Mouse (Mus musculus) granulocyte monocyte progenitor cell, adult 5-6 weeks (primary cell): ENCODE data around the gene Ubfd1. TPM values are rescaled to one million over a fixed set of nuclear protein-coding genes. Genes with fewer than 3 reads are reported as not detected.

Experiments used
- ATAC-seq: replicated peaks from 2 replicates; pipeline ENCODE4 v1.8.0; 2016; ENCODE audit warnings: mild to moderate bottlenecking, moderate TSS enrichment, inconsistent platforms; ENCODE audit not compliant: poor library complexity, severe bottlenecking
- total RNA-seq, 2 experiments: library from RNA; stranded (forward) in 1 of 2; stranded (reverse) in 1 of 2; fragments of 200-712, 200-1000 nt in 1 of 2; fragments of >200 nt in 1 of 2; fragmentation: Nextera tagmentation in 1 of 2; gene quantifications; 2 replicates each; pipeline ENCODE4 v1.2.3; 2014 to 2017

Ubfd1 gene
- total RNA-seq (2014; fragmentation: Nextera tagmentation) (40.0 and 41.5 TPM in 2 replicates), total RNA-seq (2017) (35.7 and 36.5 TPM in 2 replicates)

DNA sequence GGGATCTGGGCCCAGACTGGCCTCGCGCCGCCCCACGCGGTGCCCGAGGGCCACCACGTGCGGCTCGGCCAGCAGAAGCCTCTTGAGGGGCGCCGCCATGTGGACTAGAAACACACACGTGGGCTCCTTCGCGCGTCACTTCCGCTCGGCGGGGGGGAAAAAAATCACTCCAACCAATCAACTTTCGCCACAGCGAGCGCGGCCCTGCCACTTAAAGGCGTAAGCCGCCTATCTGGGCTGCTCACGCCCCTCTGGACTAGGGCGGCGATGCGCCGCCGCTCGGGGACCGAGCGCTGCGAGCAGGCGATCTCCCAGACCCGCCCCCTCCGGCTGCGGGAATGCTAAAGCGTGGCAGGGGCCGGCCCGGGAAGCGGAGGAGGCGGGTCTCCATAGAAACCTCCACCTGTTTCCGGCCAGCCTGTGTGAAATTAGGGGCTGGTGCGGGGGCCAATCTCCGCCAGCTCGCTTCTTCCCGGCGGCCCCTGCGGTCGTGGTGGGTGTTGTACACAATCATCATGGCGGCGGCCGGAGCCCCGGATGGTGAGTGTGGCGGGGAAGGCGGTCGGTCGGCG, at the start of gene Ubfd1, which contains the start of gene Ears2:
Ubfd1 (plus strand) TSS at position 231 of the 572 bp plus-strand sequence.
Ears2 (minus strand) TSS at position 319 of the 572 bp plus-strand sequence.
- ATAC-seq = peak; percentile 84

DNA sequence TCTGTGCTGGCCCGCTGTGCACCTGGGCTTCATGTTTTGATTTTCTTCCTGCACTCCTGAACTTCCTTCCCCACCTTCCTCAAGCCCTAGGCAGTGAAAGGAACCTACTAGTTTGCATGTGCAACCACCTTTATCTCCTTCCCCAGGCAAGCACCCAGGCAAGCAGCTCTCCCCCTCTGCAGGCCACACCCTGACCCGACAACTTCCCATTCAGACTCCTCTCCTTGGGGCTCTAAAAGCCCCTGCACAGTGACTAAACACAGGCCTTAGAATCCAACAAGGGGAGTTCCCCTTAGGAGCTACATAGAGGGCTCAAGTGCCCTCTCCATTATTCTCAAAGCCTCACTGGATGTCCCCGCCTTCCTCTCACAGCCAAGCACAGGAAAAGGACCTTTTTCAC, 48.7 kb upstream of the Ubfd1 start:
- ATAC-seq = peak; percentile 54

DNA sequence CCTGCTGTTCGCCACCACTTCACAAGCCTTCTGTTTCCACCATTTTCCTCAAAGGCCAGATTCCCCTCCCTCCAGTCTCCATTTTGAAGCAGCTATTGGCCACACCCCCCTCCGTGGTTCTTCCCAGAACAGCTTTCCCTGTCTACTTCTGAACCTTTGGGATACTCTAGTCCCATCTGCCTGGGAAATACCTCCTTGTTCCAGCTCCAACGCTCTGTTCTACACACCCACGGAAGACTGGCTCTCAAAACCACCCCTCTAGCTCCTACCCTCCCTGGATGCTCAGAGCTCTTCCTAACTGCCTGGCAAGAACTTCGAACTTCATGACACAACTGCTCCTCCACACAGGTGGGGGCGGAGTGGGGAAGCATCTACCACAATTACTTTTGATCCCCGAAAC, 48.0 kb upstream of the Ubfd1 start:
- ATAC-seq = no peak

DNA sequence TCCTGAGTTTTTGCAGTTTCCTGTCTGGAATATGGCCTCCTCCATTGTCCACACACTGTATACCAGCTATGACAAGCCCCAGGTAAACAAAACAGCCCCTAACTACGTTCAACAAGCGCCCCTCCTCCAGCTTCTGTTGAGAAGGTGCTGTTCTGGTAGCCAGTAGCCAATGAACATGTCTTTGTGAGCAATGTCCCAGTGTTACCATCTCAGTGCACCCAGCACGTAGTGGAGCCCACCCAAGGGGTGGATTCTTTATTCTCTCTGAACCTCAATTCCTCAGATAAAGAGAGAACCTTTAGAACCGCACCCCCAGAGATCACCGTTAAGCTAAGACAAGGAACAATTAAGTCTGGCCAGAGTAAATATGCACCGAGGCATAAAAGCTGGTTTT, 46.7 kb upstream of the Ubfd1 start:
- no peak for ATAC-seq

DNA sequence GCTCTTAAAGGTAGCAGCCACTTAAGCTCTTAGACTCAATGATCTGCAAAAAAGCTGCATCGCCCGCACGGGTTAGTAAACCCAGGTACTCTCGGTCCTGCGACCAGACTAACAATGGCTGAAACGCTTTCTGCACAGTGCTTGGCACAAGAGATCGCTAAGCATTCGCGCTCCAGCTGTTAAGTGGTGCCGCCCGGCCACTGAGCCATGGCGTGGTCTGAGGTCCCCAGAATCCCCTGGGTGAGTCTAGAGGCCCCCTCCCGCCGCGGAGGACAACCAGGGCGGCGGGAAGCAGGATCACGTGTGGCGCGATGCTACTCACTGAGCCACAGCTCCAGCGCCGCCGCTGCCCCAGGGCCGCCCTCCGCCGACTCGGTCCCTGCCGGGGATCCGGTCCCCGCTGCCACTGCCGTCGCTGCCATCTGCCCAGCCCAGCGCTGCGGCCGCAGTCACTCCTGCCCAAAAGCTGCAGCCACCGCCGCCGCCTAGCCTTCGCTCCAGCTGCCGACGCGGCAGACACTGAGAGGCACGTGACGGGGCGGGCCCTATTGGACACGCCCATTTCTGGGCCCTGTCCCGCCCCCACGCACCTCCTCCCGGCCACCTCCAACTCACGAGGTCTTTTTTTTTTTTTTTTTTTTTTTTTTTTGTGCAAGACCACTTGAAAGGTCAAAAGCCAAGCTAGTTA, 46.2 kb upstream of the Ubfd1 start, which contains the start of gene Gga2:
Gga2 (minus strand) TSS at position 556 of the 688 bp plus-strand sequence.
- ATAC-seq = peak; percentile 91

DNA sequence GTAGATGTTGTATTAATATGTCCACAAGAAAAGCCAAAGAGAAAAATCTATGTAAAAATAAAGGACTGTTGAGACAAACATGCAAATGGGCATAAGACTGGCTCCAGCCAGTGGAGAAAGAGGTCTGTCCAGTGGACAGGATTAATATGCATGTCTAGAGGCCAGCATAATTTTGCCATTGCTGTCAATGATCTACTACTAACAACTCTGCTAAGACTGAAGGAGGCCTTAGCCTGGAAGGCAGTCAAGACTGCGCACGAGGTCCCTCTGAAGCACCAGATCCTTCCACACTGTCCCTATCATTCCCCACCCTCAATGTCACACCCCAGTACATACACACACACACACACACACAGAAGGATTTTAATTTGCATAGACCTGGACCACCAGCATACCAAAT, 44.8 kb upstream of the Ubfd1 start:
- ATAC-seq = no peak

DNA sequence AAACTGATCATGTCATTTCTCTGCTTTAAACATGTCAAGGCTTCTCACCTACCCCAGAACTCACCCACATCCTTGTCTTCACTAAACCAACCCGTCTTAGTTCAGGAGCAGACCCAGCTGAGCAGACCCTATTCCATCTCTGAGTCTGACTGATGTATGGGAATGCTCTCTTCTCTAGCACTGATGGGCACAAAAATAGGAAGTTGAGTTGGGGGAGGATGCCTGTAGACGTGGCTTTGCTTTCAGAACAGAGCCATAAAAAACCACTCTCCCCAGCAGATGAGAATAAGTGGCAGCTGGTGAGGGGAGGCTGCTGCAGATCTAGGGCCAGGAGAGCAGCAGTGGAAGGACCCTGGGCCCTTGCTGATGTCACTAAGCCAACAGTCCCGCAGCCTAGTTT, 33.6 kb upstream of the Ubfd1 start:
- peak; percentile 54 for ATAC-seq

DNA sequence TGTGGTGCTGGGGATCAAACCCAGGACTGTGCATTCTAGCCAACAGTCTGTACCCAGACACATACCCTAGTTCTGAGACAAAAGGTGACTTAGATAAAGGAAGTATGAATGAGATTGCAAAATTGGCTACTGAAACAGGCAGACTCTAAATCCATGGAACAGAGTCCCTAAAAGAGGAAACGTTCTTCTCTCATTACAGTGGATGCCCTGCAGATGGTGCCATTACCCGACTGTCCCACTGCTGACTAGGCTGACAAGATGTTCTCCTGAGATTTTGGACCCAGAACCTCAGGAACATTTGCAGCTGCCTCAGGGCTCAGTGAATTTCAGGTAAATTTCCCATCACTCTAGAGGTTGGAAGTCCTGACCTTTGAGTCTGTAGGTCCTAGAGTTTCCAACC, 32.6 kb upstream of the Ubfd1 start:
- peak; percentile 94 for ATAC-seq

DNA sequence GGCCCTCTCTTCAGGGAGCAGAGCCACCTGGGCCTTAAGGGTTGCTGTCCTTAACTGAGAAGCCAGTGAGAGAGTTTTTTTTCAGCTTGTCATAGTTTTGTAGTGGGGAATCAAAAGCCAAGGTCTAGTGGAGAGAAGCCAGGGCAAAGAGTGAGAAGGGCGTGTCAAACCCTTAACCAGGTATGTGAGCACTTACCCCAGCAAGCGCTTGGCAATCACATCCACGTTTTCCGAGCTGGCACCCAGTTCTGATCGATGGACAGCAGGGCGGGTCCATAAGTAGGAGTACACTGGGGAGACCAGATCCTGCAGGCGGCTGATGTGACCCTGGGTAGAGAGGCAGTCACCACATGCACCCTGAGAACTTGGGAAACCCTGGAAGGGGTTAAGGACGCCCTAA, 22.9 kb upstream of the Ubfd1 start:
- ATAC-seq = no peak

DNA sequence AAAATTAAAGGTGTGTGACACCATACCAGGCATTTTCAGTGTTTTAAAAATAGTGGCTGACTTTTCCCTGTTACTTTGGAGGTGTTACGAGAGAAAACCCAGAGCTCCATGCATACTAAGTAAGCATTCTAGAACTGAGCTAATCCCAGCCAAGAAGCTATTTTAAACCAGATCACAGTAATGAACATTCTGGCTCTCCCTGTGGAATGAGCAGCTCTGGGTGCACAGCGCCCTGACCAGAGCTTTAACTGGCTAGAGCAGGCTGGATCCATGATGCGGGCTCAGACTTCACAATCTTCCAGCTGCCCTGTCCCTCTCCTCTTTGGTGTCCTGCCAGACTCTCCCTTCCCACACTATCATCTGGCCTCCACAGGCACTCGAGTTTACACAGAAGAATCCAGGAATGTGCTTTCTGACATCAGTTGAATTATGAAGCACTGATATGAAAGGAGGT, 21.8 kb upstream of the Ubfd1 start:
- no peak for ATAC-seq

DNA sequence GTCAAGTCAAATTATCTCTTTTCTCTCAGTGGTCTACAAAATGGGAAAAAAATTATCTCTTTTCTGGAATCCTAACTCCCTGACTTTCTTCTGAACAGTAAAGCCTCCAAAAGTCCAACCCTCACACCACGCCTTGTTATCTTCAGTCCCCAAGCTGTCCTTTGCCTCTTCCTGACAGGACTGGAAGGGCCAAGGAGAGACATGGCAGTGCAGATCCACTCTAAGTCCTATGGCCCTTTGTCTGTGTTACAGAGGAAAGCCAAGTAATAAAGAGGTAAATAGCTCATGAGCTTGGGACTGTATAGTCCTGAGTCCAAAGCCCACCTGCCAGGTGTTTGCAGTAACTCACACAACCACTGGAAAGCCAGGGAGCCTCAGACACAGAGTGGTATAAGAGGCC, 21.3 kb upstream of the Ubfd1 start:
- ATAC-seq = no peak

DNA sequence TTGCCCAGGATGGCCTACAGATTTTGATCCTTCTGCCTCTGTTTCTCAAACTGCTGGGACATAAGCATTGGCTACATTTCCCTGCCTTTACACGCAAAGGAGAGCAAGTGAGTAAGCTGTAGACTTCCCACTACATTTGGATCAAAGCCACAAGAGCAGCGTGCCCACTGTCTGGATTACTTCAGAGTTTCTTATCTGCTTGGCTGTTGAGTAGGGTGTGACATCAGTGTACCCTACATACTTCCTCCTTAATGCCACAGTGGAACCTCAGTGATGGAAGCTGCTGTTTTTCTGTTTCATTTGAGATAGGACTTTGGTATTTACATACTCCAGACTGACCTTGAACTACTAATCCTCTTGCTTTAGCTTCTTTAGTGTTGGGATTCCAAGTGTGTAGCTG, 20.2 kb upstream of the Ubfd1 start:
- peak; percentile 90 for ATAC-seq

DNA sequence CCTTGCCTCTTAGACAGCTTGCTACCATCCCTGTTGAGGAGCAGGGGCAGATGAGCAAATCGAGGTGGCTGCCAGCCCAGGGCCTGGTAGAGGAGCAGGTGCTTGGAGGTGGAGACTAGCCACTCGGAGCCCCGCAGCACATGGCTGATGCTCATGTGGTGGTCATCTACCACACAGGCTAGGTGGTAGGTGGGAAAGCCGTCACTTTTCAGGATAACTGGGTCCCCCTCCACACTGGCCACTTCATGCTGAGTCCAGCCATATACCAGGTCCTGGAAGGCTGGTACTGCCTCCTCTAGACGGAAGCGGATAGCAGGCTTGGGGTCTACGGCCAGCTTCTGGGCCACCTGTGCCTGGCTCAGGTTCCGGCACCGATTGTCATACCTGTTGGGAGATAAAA, 18.8 kb upstream of the Ubfd1 start:
- no peak for ATAC-seq

DNA sequence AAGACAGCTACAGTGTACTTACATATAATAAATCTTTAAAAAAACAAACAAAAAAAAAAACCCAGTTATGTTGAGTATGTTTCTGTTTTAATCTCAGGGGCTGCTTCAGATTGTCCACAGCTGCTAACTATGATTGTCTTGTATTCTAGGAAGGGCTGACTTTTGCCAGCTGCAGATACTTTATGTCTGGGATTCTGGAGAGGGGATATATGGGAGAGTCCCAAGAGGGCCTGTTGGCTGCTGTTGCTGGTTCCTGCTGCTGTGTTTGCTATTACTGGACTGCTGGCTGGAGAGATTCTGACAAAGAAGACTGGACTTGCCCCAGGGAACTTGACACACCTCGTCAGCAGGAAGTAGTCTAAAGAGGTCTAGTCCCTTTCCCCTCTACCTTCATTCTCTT, 16.1 kb upstream of the Ubfd1 start:
- ATAC-seq = no peak

DNA sequence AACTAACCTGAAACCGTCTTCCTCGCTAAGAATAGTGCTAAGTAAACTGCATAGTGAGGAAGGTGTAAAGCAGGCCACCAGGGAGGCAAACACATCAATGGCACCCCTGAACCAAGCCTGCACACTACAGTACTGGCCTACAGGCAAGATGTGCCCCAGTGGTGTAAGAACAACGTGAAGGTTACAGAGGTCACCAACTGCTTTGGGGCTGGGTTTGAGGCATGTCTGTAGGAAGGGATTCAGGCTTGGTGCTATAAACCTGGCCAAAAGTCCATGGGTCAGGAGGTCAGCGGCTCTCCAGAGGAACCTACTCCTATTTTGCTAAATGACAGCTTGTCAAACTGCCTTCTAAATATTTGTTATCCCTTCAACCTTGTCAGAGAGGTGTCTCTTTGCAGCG, 10.3 kb upstream of the Ubfd1 start:
- ATAC-seq = no peak

DNA sequence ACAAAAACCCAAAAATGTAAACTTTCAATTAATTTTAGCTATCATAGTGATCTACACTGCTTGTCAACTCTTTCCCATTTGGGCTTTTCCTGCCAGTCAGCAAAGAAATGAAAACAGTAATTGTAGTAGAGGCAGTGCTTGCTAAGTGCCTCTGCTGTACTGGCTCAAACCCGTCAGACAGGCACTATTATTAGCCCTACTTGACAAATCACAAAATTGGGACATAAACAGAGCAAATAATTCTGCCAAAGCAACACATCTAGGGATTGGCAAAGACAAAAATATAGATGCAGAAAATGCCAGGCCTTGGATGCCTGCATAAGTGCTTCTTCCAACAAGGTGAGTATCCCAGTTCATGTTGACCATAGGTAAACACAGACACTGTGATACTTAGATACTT, 1.3 kb upstream of the Ubfd1 start:
- no peak for ATAC-seq

DNA sequence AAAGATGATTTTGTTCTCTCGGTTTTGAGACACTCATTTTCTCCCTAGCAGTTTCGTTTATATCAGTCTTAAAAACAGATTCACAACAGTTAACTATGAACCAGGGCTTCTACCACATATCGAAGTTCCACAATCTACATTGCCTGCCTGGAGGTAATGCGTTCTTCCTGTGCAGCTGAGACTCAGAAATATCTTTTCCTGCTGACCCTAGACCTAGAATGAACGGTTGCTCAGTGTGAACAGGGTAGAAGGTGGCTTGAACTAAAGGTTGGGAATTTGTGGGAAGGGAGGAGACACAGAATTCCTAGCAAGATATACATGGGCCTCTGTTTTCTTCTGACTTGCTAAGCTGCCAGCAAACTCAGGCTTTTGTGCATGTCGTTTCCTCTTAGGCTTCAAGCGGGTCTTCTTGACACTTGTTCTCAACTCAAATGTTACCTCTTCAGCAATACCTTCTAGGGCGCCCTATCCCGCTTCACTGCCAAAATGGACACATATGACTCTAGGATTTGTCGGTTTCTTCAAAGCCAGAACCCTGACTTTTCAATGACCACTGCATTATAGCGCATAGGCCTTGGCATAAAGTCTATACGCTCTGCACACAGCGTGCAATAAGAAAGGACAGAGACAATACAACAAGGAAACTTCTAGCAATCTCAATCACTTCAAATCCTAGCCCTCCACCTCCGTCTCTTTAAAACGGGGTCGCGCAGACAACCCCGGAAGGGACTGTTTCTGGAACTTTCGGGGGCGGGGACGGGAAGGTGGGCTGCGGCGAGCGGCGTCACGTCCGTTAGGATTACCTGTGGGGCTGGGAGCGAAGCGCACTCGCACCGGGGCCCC, 652 bp upstream of the Ubfd1 start:
- no peak for ATAC-seq

DNA sequence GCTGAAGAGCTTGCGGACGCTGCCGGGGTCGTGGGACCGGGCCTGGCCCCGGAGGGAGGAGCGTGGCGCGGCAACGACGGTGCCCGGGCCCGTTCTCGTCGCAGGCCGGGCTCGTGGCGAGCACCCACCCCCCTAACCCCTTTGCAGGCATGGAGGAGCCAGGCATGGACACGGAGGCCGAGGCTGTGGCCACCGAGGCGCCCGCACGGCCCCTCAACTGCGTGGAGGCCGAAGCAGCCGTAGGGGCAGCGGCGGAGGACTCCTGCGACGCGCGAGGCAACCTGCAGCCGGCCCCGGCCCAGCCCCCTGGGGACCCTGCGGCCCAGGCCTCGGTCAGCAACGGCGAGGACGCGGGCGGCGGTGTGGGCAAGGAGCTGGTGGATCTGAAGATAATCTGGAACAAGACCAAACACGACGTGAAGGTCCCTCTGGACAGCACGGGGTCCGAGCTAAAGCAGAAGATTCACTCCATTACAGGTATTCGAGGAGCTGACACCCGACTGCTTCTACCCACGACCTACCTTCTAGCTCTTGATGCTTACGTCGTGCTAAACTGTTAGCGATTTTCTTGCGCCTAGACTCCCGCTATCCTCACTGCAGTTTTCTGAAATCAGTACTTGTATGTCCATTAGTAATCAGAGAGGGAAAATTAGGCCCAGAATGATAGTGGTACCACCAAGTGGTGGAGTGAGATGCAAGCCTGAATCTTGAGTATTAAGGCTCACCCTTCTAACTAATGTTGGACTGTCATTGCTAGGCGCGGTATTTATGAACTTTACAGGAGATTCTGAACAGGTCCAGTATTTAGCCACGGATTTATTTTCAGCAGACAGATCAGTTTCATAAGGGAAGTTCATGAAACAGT, 774 bp downstream of the Ubfd1 start:
- ATAC-seq = no peak

DNA sequence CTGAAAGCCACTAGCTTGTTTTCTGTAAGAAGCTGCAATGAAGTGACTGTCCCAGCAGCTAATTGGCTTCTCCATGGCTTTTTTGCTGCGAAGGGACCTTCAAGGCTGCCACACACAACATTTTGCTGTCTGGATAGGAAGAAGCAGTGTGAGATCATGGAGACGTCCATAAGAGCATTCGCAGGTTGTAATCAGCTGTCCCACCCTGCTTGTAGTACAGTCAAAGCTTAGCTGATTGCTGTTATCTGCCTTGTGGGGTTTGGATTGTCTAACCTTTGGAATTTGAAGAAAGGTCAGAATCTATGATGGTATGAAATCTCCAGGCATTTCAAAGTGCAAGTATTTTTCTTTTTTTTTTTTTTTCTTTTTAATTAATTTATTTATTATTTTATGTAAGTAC, 7.4 kb downstream of the Ubfd1 start:
- ATAC-seq = no peak
